Mouse (Mus musculus) thymus, postnatal 36 days (tissue): Measurements from ENCODE around the gene Hcrtr1.

Experiments
- DNase-seq, 2 experiments: peaks; one replicate each; pipeline ENCODE4 v3.0.0; 2022; ENCODE audit warnings: mixed read lengths in 2 of 2

The Hcrtr1 gene

DNA sequence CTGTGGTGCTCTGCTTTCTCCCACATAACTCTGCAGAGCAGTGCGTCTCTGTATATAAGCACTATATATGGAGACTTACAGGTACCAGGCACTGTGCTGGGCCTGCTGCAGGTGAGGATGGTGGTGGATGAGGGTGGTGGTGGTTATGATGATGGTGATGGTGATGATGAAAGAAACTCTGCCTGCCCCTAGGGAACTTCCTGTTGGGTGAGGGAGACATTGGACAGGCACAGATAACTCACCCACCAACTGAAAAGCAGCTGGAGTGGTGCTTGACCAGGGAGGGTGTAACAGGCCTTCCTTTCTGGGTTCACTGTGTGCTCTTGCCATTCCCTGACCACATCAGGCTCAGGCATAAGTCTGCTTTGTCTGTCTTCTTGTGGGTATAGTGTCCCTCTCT is 26.4 kb downstream of the Hcrtr1 start:
- no peak for DNase-seq

DNA sequence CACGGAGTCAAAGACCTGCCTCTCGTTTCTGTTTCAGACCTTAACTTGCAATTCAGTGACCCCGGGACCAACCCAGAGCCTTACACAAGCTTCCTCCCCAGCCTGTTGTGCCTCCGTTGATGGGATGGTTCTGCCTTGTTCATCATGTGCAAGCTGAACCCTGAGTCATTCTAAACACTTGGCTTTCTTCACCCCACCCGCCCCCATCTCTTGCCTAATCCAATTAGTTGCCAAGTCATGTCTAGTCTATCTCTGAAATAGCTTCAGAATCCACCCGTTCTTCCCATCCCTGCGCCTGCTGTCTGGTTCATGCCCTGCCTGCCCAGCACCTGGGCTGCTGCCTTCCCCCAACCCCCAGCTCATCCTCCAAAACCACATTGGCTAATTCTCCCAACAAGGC is 26.9 kb downstream of the Hcrtr1 start:
- no peak for DNase-seq

DNA sequence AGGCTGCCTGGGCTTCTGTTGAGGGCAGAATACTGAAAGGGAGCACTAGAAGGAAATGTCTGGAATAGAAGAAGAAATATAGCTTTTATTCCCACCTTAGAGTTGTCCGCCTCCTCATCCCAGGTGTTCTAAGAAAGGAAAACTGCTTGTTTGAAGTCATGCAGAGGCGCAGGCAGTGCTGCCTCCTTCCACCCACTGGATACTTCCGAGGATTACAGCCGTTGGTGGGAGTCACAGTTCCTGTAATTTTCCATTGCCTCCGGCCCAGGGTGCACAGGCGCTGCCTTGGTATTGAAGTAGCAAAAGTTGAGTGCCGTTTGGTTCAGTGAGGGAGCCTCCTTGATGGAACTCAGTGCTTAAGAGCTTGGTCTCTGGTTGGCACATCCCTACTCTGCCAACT is 29.1 kb downstream of the Hcrtr1 start:
- DNase-seq = no peak

DNA sequence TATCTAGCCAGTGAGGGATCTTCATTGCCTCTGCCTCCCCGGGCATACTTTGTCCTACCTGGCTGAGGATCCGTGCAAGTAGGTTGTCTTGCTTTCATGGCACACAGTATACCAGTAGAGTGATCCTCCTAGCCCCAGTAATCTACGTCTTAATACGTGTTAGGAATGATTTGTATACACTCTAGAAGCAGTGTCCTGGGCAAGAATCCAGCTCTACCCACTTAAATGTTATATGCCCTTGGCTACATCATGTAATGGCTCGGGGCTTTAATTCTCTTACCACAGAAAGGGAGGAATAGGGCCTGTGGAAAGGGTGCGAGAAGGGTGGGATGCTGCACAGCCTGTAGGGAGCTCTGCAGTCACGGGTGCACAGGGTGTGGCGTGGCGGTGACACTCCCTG is 29.5 kb downstream of the Hcrtr1 start:
- DNase-seq = no peak

DNA sequence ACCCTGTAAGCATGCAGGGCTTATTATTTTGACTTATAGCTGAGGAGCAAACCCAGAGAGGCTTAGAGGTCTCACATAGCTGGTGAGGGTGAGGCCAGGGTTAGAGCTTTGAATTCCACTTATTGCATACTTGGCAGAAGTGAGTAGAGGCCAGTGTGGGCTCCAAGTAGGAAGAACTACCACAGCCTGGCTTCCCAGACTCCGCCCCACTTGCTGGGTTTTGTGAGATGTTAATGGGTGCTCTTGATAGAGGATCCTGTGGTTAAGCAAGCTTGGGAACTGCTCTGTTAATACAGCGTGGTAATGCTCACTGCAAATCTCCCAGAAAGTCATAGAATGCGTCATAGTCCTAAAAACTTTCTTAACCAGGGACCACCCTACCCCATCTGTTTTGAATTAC is 30.2 kb downstream of the Hcrtr1 start:
- no peak for DNase-seq

DNA sequence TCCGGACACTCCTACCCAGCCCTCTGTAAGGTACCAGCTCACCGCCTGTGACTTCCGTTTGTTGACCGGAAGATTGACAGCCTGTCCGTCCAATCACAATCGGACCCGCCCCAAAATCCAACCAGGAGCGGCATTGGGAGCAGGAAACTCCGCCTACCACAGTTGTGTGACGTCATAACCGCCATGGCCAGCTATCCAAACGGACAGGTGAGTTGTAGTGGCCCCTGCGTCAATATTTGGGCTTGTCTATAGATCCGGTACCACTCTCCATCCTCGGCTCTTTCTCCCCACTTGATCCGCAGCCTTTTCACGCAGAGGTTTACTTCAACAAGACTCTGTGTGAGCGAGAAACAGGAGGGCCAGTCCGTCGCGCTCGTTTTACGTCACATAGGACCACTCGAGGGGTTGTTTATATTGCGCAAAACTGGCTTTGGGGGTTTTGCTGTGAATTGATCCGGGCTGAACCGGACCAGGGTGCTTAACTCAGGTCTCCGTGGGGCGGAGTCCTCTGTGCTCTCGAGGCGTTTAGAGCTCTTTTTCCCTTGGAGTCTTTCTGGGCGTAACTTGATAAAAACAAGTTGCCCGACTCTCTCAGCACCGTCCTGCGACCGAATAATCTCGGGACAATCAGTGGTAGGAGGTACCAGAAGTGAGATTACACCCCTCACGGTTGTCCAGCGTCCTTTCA is 31.6 kb downstream of the Hcrtr1 start:
- DNase-seq = peak; percentile 99 to 100

DNA sequence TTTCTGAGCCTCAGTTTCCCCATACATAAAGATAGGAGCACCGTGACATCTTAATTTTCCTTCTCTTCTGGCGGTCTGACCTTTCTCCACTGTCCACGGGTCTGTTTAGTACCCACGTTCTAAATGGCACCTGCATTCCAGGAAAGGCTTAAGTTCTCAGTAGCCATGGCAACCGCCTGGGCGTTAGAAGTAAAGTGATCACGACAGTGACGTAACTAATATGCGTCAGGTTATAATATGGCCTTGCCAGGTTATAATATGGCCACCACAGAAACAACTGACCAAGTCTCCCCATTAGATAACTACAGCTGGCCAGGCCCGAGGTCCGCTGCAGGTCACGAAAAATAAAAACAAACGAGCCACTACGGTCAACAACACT is 32.1 kb downstream of the Hcrtr1 start:
- no peak for DNase-seq

DNA sequence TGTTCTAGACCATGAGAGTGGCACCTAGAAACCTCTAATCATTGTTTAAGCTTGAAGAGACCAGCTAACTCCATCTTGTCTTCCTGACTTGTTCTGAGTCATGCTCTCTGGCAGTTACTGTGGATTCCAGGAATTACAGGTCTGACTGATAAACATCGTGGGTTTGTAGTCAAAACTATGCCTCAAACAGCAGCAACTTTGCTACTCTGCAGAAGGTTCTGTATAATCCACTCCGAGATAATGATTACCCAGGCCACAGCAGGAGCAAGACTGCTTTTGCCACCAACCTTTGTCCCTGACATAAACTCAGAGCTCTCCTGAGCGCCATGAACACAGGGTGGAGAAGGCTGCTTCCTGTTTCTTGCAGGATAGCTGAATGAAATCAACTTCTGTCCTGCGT is 34.6 kb downstream of the Hcrtr1 start:
- DNase-seq = no peak

DNA sequence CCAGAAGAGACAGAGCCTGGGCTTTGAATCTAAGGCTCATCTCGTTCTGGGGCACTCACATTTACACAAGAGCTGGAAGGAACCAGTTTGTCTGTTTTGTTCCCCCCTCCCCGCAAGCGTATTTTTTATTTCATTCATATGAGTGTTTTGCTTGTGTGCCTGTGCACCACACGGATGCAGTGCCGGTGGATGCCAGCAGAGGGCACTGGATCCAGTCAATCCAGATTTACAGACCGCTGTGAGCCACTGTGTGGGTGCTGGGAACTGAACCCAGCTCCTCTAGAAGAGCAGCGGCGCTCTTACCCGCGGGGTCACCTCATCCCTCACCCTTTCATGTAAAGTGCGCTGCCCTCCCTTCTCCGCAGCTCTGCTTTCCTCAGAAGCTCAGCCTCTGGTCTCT is 35.5 kb downstream of the Hcrtr1 start:
- no peak for DNase-seq

DNA sequence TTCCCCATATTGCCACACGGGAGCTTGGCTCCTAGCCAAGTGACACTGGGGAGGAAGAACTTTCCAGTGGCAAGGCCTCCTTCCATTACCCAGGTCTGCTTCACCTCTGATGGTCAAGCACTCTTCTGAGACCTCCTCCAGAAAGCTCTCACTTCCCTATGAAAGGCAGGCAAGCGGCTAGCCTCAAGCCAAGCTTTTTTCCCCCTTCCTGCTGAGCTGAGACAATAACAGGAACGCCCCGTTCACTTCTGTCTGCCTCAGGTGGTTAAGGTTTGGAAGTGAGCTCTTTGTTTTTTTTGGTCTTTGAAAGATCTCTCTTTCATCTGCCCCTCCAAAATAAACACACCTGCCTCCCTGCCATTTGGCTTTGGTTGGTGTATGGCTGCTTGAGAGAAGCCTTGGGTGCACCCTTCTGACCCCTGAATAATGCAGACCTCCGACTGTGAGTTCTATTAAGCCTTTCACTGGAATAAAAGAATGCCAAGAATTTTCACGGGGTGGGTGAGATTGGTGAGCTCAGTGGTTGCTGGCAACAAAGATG is 37.0 kb downstream of the Hcrtr1 start, which contains the start of gene Pef1:
Gene Pef1, plus strand, starts transcription at position 448 of the 541 bp plus-strand sequence.
- no peak for DNase-seq

DNA sequence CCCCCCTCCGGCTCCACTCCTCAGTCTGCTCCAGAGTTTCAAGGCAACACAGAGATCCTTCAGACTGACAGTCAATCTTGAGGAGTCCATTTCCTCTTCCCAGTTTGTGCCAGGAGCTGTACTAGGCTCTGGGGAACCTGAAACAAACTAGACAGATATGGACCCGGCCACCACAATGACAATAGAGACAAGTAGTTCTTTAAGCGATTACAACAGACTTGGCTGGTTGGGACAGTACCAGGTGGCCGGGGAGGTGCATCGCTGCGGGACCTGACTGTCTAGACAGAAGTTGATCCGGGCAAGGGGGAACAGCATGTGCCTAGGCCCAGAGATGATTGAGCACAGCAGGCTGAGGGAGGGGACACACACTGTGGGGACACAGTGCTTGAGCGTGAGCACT is 38.0 kb downstream of the Hcrtr1 start:
- DNase-seq = no peak

DNA sequence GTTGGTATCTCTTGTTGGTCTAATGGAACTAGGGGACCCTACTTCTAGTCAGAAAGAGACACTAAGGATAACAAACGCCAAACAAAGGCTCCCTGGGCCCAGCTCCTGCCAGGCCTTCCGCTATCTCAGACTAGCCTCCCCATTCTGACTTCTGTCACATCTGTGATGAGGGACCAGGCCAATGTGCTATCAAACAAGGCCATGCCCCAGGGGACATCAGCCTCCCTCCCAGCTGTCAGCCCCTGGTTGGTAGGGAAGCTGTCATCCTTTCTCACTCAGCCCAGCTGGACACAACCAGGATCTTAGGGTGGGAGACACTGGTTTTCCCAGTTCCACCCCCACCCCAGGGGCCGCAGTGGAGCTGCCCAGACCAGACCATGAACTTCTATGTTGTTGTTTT is 44.0 kb downstream of the Hcrtr1 start:
- DNase-seq = no peak

DNA sequence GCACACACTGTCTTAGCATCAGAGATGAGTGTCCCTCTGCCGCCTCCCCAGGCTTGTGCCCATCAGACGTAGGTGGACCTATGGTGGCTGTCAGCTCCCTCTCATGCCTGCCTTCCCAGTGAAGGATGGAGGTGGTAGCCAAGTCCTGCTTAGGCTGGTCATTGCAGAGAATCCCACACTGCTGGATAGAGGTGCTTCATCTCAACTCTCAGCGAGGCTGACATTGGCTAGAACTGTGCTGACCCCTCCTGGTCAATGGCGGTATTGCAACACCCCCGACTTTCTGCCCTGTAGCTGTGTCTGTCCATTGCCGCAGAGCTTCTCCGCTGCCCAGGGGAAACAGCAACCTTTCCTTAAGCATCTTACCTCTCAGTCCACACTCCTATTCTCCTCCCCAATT is 51.9 kb downstream of the Hcrtr1 start:
- peak; percentile 78 to 90 for DNase-seq

DNA sequence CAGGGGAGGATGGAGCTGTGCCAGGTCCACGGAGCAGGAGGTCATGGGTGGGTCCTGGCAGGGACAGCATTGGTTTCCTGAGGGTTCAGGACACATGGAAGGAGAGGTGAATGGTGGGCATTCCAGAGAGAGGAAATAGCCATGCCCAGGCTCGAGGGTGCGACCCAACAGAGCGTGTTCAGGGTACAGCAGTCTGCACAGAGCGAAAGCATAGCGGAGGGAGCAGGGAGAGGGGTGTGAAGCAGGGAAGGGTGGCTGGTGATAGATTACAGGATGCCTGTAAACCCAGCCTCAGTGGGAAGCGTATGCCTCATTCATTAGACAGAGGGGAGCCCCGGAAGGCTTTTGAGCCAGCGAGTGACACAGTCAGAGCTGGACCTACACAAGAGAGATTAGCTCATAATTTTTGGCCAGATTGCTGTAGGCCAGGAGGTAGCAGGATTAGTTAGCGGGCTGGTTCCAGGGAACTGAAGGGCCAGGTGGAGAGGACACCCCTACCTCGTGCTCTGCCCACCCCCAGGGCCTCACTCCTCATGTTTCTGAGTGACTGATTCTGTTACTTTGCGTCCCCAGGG is 53.8 kb downstream of the Hcrtr1 start:
- no peak for DNase-seq

DNA sequence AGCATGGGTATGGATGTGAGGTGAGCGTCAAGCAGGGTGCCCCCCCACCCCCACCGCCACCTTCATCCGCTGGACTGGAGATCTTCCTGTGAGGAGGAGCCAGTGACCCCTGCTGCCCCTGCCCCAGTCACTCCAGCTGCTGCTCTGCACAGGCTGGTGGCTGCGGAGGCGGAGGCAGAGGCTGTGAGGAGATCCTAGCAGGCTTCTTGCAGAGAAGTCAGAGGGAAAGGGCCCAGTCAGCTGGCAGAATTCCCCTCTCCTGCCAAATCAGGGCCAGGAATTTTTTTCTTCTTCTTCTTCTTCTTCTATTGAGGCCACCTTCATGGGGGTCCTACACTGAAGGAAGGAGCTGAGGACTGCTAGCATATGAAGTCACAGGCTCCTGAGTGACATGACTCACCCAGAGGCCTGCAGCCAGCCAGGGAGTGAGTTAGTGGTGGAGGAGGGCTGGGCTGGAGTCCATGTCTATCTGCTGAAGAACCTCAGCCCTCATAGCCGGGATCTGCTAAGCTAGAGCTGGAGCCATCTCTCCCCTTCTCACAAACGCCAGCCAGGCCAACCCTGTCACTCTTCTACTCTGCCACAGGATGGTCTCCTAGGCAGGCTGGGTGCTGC is 54.7 kb downstream of the Hcrtr1 start:
- no peak for DNase-seq

DNA sequence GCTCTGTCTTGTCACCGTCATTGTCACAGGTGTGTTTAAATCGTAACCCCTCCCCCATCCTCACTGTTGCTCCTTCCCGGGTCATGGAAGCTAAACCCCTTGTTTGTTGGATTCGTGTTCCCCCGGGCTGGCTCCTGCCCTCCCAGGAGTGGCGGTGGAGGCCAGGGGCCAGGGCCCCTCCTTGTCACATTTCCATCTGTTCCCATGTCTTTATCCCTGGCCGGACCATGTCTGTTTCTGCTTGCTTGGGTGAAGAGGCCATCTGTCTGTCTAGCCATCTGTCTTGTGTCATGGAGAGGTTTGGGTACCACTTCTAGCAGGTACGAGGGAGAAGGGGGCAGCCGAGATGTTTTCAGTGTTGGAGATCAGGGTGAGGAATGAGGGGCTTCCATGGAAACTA is 56.9 kb downstream of the Hcrtr1 start:
- DNase-seq = no peak

DNA sequence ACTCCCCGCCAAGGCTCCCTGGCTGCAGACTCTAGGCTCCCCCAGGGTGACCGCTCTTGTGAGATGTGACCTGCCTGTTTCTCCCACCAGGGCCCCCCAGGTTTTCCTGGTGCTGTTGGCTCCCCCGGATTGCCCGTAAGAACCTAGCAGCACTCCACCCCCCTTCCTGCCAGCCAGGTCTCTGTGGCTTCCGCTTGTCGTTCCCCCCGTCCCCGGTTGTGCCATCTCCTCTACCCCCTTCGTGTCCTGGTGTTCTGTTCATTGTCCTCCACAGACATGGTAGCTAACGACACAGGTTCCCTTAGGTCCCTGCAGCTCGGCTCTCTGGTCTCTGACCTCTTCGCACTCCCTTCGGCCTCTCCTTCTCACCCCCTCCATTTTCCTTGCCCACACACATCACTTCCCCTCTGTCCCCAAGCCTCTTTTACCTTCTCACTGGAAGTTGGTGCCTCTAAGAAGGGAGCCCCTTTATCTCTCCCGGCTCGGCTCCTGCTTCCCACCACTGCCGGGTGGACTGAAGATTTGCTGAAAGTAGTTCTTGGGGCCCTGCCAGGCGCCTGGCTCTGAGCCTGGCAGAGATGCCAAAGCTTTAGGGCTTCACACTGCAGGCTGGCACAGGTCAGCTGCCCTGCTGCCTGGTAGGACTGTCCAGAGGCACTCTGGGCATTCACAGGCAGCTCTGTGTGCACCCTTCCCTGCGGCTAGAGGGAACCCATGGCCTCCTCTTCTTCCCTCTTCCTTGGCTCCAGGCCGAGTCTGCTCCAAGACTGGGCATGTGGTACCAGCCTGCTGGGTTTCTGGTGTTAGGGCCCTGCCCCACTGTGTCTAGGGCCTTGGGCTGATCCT is 57.6 kb downstream of the Hcrtr1 start:
- peak; percentile 18 to 27 for DNase-seq
